Mouse (Mus musculus) MEL (cell line): ENCODE results near the gene Lamp2.

ENCODE experiments used
- BHLHE40 ChIP-seq: IDR thresholded peaks from 2 replicates; pipeline ENCODE4 v1.6.1; 2012; ENCODE audit warnings: low read depth, mild to moderate bottlenecking, inconsistent platforms, low read length, improper control_type of control experiment, borderline replicate concordance
- CTCF ChIP-seq, 3 experiments: IDR thresholded peaks in 2 of 3; conservative IDR thresholded peaks in 1 of 3; 2 replicates each; pipeline ENCODE4 v1.5.1; 2011 to 2012; ENCODE audit warnings: low read length in 3 of 3, low read depth in 2 of 3, mild to moderate bottlenecking in 2 of 3, improper control_type of control experiment in 1 of 3, inconsistent platforms in 1 of 3, mixed read lengths in 1 of 3, moderate library complexity in 1 of 3; ENCODE audit not compliant: control insufficient read depth in 1 of 3, insufficient read depth in 1 of 3, poor library complexity in 1 of 3, severe bottlenecking in 1 of 3
- ELF1 ChIP-seq: IDR thresholded peaks from 2 replicates; pipeline ENCODE4 v1.6.1; 2014; ENCODE audit warnings: low read depth, mild to moderate bottlenecking, inconsistent platforms, low read length, improper control_type of control experiment, moderate library complexity
- EP300 ChIP-seq, 2 experiments: IDR thresholded peaks; 2 replicates each; pipeline ENCODE4 v1.6.1; 2011; ENCODE audit warnings: improper control_type of control experiment in 2 of 2, low read length in 2 of 2, low read depth in 1 of 2, mild to moderate bottlenecking in 1 of 2
- HCFC1 ChIP-seq: IDR thresholded peaks from 2 replicates; pipeline ENCODE4 v1.6.1; 2012; ENCODE audit warnings: low read depth, mild to moderate bottlenecking, inconsistent platforms, low read length, improper control_type of control experiment, moderate library complexity
- MAX ChIP-seq: IDR thresholded peaks from 2 replicates; pipeline ENCODE4 v1.6.1; 2011; ENCODE audit warnings: low read length, improper control_type of control experiment
- MAZ ChIP-seq: IDR thresholded peaks from 2 replicates; pipeline ENCODE4 v1.6.1; 2012; ENCODE audit warnings: low read depth, mild to moderate bottlenecking, inconsistent platforms, low read length, improper control_type of control experiment
- POLR2A ChIP-seq, 2 experiments: IDR thresholded peaks; 2 replicates each; pipeline ENCODE4 v1.6.1; 2011 to 2012; ENCODE audit warnings: low read length in 2 of 2, mild to moderate bottlenecking in 2 of 2, control low read depth in 1 of 2, improper control_type of control experiment in 1 of 2, low read depth in 1 of 2, moderate library complexity in 1 of 2; ENCODE audit not compliant: control insufficient read depth in 1 of 2, insufficient read depth in 1 of 2, poor library complexity in 1 of 2
- SIN3A ChIP-seq: IDR thresholded peaks from 2 replicates; pipeline ENCODE4 v1.6.1; 2012; ENCODE audit warnings: low read length, improper control_type of control experiment, inconsistent platforms
- TBP ChIP-seq: IDR thresholded peaks from 2 replicates; pipeline ENCODE4 v1.8.0; 2011; ENCODE audit warnings: low read depth, low read length, improper control_type of control experiment
- TCF12 ChIP-seq: IDR thresholded peaks from 2 replicates; pipeline ENCODE4 v1.6.1; 2014; ENCODE audit warnings: low read depth, mild to moderate bottlenecking, inconsistent platforms, low read length, improper control_type of control experiment, moderate library complexity

DNA sequence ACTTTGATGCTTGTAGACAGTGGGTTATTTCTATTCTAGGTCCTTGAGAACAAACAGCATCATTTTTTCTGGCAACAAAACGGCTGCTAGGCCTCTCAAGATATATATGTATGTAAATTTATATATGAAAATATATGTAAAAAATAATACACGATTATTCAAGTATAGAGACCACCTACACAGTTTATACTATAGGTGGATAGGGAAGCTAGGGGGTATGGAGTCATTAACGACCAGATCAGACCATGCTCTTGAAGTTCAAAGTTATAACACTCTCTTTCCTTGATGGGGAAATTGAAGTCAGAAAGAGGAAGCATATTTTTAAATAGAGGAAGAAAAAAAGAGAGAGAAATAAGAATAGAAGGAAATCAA lies 367 bp upstream of the Lamp2 start:
- 0 out of 2 replicates have a peak, but pooled peaks have one; percentile 11 for TF ChIP-seq SIN3A
- TF ChIP-seq BHLHE40, result no peak
- TF ChIP-seq POLR2A (IDR thresholded peaks at IDR 0.05; ENCODE audit: control insufficient read depth in 1 of 2, insufficient read depth in 1 of 2, low read depth in 1 of 2, low read length in 2 of 2, poor library complexity in 1 of 2), result no peak
- TF ChIP-seq CTCF (IDR thresholded peaks at IDR 0.05 in 2 of 3, conservative IDR thresholded peaks at IDR 0.05 in 1 of 3; ENCODE audit: control insufficient read depth in 1 of 3, insufficient read depth in 1 of 3, low read depth in 2 of 3, low read length in 3 of 3, poor library complexity in 1 of 3, severe bottlenecking in 1 of 3), result no peak
- TF ChIP-seq MAX, result no peak
- TF ChIP-seq MAZ, result no peak
- TF ChIP-seq EP300 (IDR thresholded peaks at IDR 0.05; ENCODE audit: low read depth in 1 of 2, low read length in 2 of 2), result peak in 1 of 2 experiments; percentile 41; a peak in 1 of 4 replicates
- TF ChIP-seq HCFC1, result no peak
- no peak for TF ChIP-seq ELF1
- TF ChIP-seq TCF12, result no peak
- no peak for TF ChIP-seq TBP
